Mouse (Mus musculus) kidney, embryonic 14.5 days (tissue): ENCODE measurements around the gene Bik. TPM values are rescaled to one million over a fixed set of nuclear protein-coding genes. Genes with fewer than 3 reads are reported as not detected.

Experiments
- ATAC-seq: fragments of 200-750 bp; cut with Nextera tagmentation; 2 replicates; pipeline ENCODE4 v1.8.0; 2017; ENCODE audit warnings: moderate number of reproducible peaks, mild to moderate bottlenecking, moderate TSS enrichment, moderate library complexity; ENCODE audit not compliant: low FRiP score, low TSS enrichment
- H3K27ac ChIP-seq: fragments of 300-500 bp; sonication (generic); 2 replicates; pipeline ENCODE4 v1.5.1; 2014; ENCODE audit warnings: low read depth, mild to moderate bottlenecking, low read length, moderate library complexity, mixed read lengths
- H3K27me3 ChIP-seq: fragments of 300-500 bp; sonication (generic); 2 replicates; pipeline ENCODE4 v1.6.1; 2014; ENCODE audit warnings: mild to moderate bottlenecking, low read length; ENCODE audit not compliant: control insufficient read depth, insufficient read depth
- H3K36me3 ChIP-seq: fragments of 300-500 bp; sonication (generic); 2 replicates; pipeline ENCODE4 v1.6.1; 2014; ENCODE audit warnings: low read length, mixed read lengths; ENCODE audit not compliant: control insufficient read depth, insufficient read depth
- H3K4me1 ChIP-seq: fragments of 300-500 bp; sonication (generic); 2 replicates; pipeline ENCODE4 v1.6.1; 2014; ENCODE audit warnings: low read length, mixed read lengths; ENCODE audit not compliant: control insufficient read depth, insufficient read depth
- H3K4me2 ChIP-seq: fragments of 300-500 bp; sonication (generic); replicated peaks from 2 replicates; pipeline ENCODE4 v1.6.1; 2014; ENCODE audit warnings: low read depth, mild to moderate bottlenecking, low read length
- H3K4me3 ChIP-seq: fragments of 300-500 bp; sonication (generic); 2 replicates; pipeline ENCODE4 v1.5.1; 2014; ENCODE audit warnings: mild to moderate bottlenecking, low read length
- H3K9ac ChIP-seq: fragments of 300-500 bp; sonication (generic); 2 replicates; pipeline ENCODE4 v1.6.1; 2014; ENCODE audit warnings: low read depth, mild to moderate bottlenecking, low read length, moderate library complexity
- H3K9me3 ChIP-seq: fragments of 300-500 bp; sonication (generic); 2 replicates; pipeline ENCODE4 v1.6.1; 2016; ENCODE audit warnings: low read length; ENCODE audit not compliant: control insufficient read depth
- WGBS: fragments of 180-500 bp; shearing (Covaris S2); extraction: QIAGEN DNeasy Blood & Tissue Kit; methylation state at CpG from one replicate; pipeline ENCODE4 v1.1.7; 2014; 5-methylcytosine and 5-hydroxymethylcytosine counted together
- polyA plus RNA-seq: library from polyadenylated mRNA; unstranded; fragments of >200 nt; fragmentation: Nextera tagmentation; extraction: Ambion mirVana; gene quantifications from 2 replicates; pipeline ENCODE4 v1.2.1, GENCODE M21; 2014

Bik gene
- polyA plus RNA-seq, 1 experiment from 2014 or later: 12.6 TPM

- no peaks in the 10 kb centered on the region for H3K36me3 ChIP-seq
- H3K9me3 ChIP-seq: no peaks in the 10 kb centered on the region
- peak overlapping the region; percentile 64 for H3K4me3 ChIP-seq
- H3K27ac ChIP-seq: peak overlapping the region; percentile 17; the same call in 1 of the 2 replicates
- H3K27me3 ChIP-seq: no peaks in the 10 kb centered on the region
- peak; percentile 79 for ATAC-seq
- H3K9ac ChIP-seq: peak overlapping the region; percentile 62
- H3K4me1 ChIP-seq: 0 out of 2 replicates have a peak, but pooled peaks cover 5% of the 10 kb centered on the region
- 26% methylated on average over 17 of the region's 17 CpGs for WGBS
- peak overlapping the region; percentile 82 for H3K4me2 ChIP-seq
Measured at GRCm38 (mm10) chr15:83509950-83510804, 16.5 kb upstream of the Bik start.

DNA sequence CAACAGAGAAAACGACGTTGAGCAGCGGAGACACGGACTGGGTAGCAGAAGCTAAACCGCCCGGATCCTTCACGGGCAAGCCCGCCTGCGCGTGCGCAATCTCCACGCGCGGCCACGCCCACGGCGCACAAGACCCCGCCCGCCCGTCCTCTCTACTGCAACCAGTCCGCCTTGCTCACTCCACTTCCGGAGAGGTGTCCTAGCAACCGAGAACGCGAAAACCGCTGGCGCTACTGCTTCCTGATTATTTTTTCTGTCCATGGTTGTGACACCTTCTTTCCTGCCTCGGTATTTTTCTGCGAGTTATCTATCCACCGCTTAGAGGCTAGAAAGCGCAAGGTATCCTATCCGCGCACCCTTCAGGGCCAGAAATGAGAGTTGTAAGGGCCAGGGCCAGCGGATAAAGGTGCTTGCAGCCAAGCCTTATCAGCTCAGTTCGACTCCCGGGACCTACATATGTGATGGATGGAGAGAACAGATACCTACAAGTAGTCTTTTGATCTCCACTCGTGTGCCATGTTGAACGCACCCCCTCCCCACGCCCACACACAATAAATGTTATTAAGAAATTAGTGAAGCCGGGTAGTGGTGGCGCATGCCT is 15.8 kb upstream of the Bik start, which contains the start of gene Ttll1:
TSS of gene Ttll1 (minus strand) at position 89 of the 601 bp plus-strand sequence.
- H3K4me1 ChIP-seq: 0 out of 2 replicates have a peak, but pooled peaks cover 5% of the 10 kb centered on the region
- peak within 1 kb of the TSS; percentile 82 for H3K4me2 ChIP-seq
- H3K36me3 ChIP-seq: no peaks in the 10 kb centered on the region
- H3K4me3 ChIP-seq: peak within 1 kb of the TSS; percentile 64
- WGBS: 13% methylated on average over 41 of the region's 41 CpGs
- H3K9ac ChIP-seq: peak within 1 kb of the TSS; percentile 62
- ATAC-seq: peak; percentile 95
- H3K9me3 ChIP-seq: no peaks in the 10 kb centered on the region
- no peaks in the 10 kb centered on the region for H3K27me3 ChIP-seq
- peak within 1 kb of the TSS; percentile 17; the same call in 1 of the 2 replicates for H3K27ac ChIP-seq

GRCm38 (mm10) chr15:83512489-83513281 is 14.0 kb upstream of the Bik start:
- Histone ChIP-seq H3K4me3 (no peak overlapping the region), H3K27me3 (no peaks in the 10 kb centered on the region), H3K4me1 (0 out of 2 replicates have a peak, but pooled peaks cover 5% of the 10 kb centered on the region), H3K36me3 (no peaks in the 10 kb centered on the region), H3K27ac (no peak overlapping the region), H3K4me2 (no peak overlapping the region), H3K9ac (no peak overlapping the region), H3K9me3 (no peaks in the 10 kb centered on the region)
- no peak for ATAC-seq
- 73% methylated on average over 13 of the region's 13 CpGs for WGBS

DNA sequence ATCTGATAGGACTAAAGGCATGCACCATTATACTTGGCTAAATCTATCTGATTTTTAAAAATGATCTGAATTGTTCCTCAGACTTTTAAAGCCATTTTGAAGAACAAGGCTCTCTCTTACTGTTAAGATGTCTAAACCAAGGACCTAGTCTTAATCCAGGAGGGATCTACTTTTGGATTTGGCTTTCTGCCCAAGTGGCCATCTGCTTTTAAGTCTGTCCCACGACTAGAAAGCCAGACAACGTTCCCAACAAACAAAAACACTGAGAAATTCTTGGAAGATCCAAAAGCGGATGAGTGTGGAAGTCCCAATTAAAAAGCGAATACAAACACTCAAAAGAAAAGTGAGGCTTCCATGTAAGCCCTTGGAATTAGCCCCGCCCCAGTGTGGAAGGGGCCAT is 11.6 kb upstream of the Bik start:
- no peaks in the 10 kb centered on the region for H3K36me3 ChIP-seq
- 0 out of 2 replicates have a peak, but pooled peaks cover 7% of the 10 kb centered on the region for H3K4me1 ChIP-seq
- H3K27me3 ChIP-seq: no peaks in the 10 kb centered on the region
- no peaks in the 10 kb centered on the region for H3K9me3 ChIP-seq
- ATAC-seq: no peak
- H3K4me3 ChIP-seq: no peak overlapping the region
- 76% methylated on average over 5 of the region's 5 CpGs for WGBS
- H3K4me2 ChIP-seq: no peak overlapping the region
- H3K27ac ChIP-seq: no peak overlapping the region
- no peak overlapping the region for H3K9ac ChIP-seq

- H3K9ac ChIP-seq: 0 out of 2 replicates have a peak overlapping the region, but pooled peaks have one; percentile 25
- peak; percentile 77 for ATAC-seq
- no peak overlapping the region for H3K4me2 ChIP-seq
- no peak overlapping the region for H3K4me3 ChIP-seq
- 29% methylated on average over 20 of the region's 20 CpGs for WGBS
- H3K4me1 ChIP-seq: peaks cover 8% of the 10 kb centered on the region; the same call in 1 of the 2 replicates
- no peaks in the 10 kb centered on the region for H3K27me3 ChIP-seq
- no peaks in the 10 kb centered on the region for H3K36me3 ChIP-seq
- no peak overlapping the region for H3K27ac ChIP-seq
- H3K9me3 ChIP-seq: no peaks in the 10 kb centered on the region
Measured at GRCm38 (mm10) chr15:83518215-83519048, 8.2 kb upstream of the Bik start.

DNA sequence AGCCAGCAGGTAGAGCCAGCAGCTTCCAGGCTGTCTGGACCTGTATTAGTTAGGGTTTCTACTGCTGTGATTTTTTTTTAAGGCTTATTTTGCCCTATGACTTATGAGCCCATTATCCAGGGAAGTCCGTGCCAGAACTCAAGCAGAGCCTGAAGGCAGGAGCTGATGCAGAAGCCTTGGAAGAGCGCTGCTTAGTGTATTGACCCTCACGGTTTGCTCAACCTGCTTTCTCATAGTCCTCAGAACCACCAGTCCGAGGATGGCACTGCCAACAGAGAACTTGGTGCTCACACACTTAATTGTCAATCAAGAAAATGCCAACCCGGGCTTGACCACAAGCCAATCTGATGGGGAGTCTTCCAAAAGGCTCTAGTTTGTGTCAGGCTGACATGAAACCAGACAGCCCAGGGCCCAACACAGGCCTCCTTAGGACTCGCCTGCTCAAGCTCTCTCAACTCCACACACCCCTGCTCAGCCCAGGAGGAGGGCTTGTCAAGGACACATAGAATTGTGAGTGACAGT is 5.7 kb upstream of the Bik start:
- Histone ChIP-seq H3K4me2 (no peak overlapping the region), H3K4me1 (peaks cover 12% of the 10 kb centered on the region), H3K9me3 (no peaks in the 10 kb centered on the region), H3K4me3 (no peak overlapping the region), H3K27me3 (peaks cover 3% of the 10 kb centered on the region), H3K9ac (no peak overlapping the region), H3K27ac (no peak overlapping the region), H3K36me3 (no peaks in the 10 kb centered on the region)
- ATAC-seq: no peak
- WGBS: 88% methylated on average over 6 of the region's 6 CpGs

GRCm38 (mm10) chr15:83523196-83523595 is 3.5 kb upstream of the Bik start:
- H3K4me3 ChIP-seq: no peak overlapping the region
- peaks cover 23% of the 10 kb centered on the region for H3K4me1 ChIP-seq
- H3K4me2 ChIP-seq: no peak overlapping the region; the same call in 1 of the 2 replicates
- WGBS: 34% methylated on average over 7 of the region's 7 CpGs
- peaks cover 25% of the 10 kb centered on the region for H3K27me3 ChIP-seq
- no peaks in the 10 kb centered on the region for H3K36me3 ChIP-seq
- no peak overlapping the region for H3K9ac ChIP-seq
- no peak overlapping the region for H3K27ac ChIP-seq
- no peaks in the 10 kb centered on the region for H3K9me3 ChIP-seq
- ATAC-seq: no peak
